Mouse (Mus musculus): ENCODE measurements around the gene Gpr62. TPM values are rescaled to one million over a fixed set of nuclear protein-coding genes. Genes with fewer than 3 reads are reported as not detected.
A peak's percentile ranks its signal among the peaks of the same experiment; 100 is the strongest.
"Not testable (repeated sequence)": the region's sequence is repeated elsewhere in the genome, so short reads cannot be mapped to it uniquely, and the experiment has no call there.

Gene Gpr62
- polyA plus RNA-seq, 1 experiment = 22.5 TPM

DNA sequence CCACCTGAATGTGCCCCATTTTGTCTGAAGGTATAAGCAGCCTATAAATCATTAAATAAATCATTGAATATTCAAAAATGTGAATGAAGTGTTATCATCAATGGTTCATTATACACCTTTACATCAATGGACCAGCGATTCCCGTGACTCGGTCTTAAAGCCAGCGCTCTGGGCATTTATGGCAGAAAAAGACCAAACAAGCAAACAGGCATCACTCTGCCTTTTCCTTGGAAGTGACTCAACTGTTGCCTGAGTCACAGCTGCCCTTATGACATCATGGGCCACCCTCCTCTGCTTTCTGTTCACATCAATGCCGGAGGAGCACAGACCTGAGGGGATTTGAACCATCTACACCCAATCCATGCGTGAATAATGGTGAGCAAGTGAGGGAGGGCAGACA, 33.9 kb upstream of the Gpr62 start, which contains the start of gene Iqcf1:
Iqcf1 (plus strand) TSS at position 301 of the 400 bp plus-strand sequence.
- H3K4me1 ChIP-seq (ENCODE audit: control insufficient read depth, insufficient read depth, low read length) = no peaks in the 10 kb centered on the region
- TF ChIP-seq CTCF (IDR thresholded peaks at IDR 0.05; ENCODE audit: control insufficient read depth, insufficient read depth, insufficient replicate concordance, low read depth, low read length) = no peak
- peak; percentile 37; the same call in 1 of the 2 replicates for TF ChIP-seq POLR2A (IDR thresholded peaks at IDR 0.05; ENCODE audit: control insufficient read depth, low read depth, low read length)
- peak within 1 kb of the TSS; percentile 83 for H3K4me3 ChIP-seq (ENCODE audit: control insufficient read depth, low read depth, low read length)

DNA sequence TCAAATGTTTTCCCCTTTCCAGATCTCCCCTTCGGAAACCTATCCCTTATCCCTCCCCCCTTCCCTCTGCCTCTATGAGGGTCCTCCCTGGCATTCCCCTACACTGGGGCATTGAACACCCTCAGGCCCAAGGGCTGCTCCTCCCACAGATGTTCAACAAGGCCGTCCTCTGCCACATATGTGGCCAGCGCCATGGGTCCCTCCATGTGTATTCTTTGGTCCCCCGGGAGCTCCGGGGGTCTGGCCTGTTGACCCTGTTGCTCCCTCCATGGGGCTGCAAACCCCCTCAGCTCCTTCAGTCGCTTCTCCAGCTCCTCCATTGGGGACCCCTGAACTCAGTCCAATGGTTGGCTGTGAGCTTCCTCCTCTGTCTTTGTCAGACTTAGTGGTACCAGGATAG, 21.9 kb upstream of the Gpr62 start:
- not testable (repeated sequence) for H3K4me1 ChIP-seq (ENCODE audit: control insufficient read depth, insufficient read depth, low read length); H3K27me3 ChIP-seq (ENCODE audit: control insufficient read depth, insufficient read depth, low read length); H3K36me3 ChIP-seq (ENCODE audit: control insufficient read depth, insufficient read depth, low read length); H3K4me3 ChIP-seq (ENCODE audit: control insufficient read depth, low read depth, low read length); H3K27ac ChIP-seq (ENCODE audit: control insufficient read depth, insufficient read depth, low read depth, low read length)

More for the DNA sequence above, 33.9 kb upstream of the Gpr62 start, which contains the start of gene Iqcf1:
- Histone ChIP-seq H3K27me3 (ENCODE audit: control insufficient read depth, insufficient read depth, low read length) (no peaks in the 10 kb centered on the region), H3K27ac (ENCODE audit: control insufficient read depth, insufficient read depth, low read depth, low read length) (no peak within 1 kb of the TSS), H3K36me3 (ENCODE audit: control insufficient read depth, insufficient read depth, low read length) (no peaks in the 10 kb centered on the region)

DNA sequence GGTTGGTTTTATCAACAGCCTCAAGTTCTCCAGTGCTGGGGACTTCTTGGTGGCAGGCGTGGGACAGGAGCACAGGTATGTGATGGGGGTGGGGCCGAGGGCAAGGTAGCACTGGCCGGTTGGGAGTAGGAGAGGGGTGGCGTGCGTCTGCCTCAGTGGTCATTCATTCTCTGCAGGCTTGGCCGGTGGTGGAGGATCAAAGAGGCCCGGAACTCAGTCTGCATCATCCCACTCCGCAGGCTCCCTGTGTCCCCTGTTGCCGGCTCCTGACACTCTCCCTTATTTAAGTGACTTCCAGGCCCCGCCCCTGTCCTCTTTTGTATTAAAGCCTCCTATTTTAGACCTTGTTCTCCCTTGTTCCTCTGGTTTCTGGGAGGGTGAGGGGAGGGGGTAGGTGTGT, 19.3 kb upstream of the Gpr62 start:
- TF ChIP-seq POLR2A (IDR thresholded peaks at IDR 0.05; ENCODE audit: control insufficient read depth, low read depth, low read length) (no peak), CTCF (IDR thresholded peaks at IDR 0.05; ENCODE audit: control insufficient read depth, insufficient read depth, insufficient replicate concordance, low read depth, low read length) (no peak)
- no peaks in the 10 kb centered on the region for H3K36me3 ChIP-seq (ENCODE audit: control insufficient read depth, insufficient read depth, low read length)
- H3K4me1 ChIP-seq (ENCODE audit: control insufficient read depth, insufficient read depth, low read length) = no peaks in the 10 kb centered on the region
- H3K27me3 ChIP-seq (ENCODE audit: control insufficient read depth, insufficient read depth, low read length) = no peaks in the 10 kb centered on the region
- H3K27ac ChIP-seq (ENCODE audit: control insufficient read depth, insufficient read depth, low read depth, low read length) = no peak overlapping the region
- H3K4me3 ChIP-seq (ENCODE audit: control insufficient read depth, low read depth, low read length) = no peak overlapping the region

DNA sequence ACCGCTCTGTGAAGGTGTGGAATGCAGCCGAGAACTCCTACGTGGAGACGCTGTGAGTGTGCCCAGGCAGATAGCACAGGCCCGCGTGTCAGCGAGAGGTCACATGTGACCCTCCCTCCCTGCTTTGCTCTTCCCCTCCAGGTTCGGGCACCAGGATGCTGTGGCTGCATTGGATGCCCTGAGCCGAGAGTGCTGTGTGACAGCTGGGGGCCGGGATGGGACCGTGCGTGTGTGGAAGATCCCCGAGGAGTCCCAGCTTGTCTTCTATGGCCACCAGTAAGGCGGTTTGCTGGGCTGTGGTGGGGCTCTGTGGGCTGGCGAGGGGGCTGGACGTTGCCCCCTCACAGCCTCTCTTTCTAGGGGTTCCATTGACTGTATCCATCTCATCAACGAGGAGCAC, 17.9 kb upstream of the Gpr62 start:
- no peak for TF ChIP-seq CTCF (IDR thresholded peaks at IDR 0.05; ENCODE audit: control insufficient read depth, insufficient read depth, insufficient replicate concordance, low read depth, low read length)
- TF ChIP-seq POLR2A (IDR thresholded peaks at IDR 0.05; ENCODE audit: control insufficient read depth, low read depth, low read length) = no peak
- H3K27me3 ChIP-seq (ENCODE audit: control insufficient read depth, insufficient read depth, low read length) = no peaks in the 10 kb centered on the region
- H3K4me3 ChIP-seq (ENCODE audit: control insufficient read depth, low read depth, low read length) = no peak overlapping the region
- H3K27ac ChIP-seq (ENCODE audit: control insufficient read depth, insufficient read depth, low read depth, low read length) = no peak overlapping the region
- no peaks in the 10 kb centered on the region for H3K36me3 ChIP-seq (ENCODE audit: control insufficient read depth, insufficient read depth, low read length)
- H3K4me1 ChIP-seq (ENCODE audit: control insufficient read depth, insufficient read depth, low read length) = no peaks in the 10 kb centered on the region

- TF ChIP-seq CTCF (IDR thresholded peaks at IDR 0.05; ENCODE audit: control insufficient read depth, insufficient read depth, insufficient replicate concordance, low read depth, low read length) (no peak), POLR2A (IDR thresholded peaks at IDR 0.05; ENCODE audit: control insufficient read depth, low read depth, low read length) (no peak)
- H3K4me3 ChIP-seq (ENCODE audit: control insufficient read depth, low read depth, low read length) = no peak overlapping the region
- H3K4me1 ChIP-seq (ENCODE audit: control insufficient read depth, insufficient read depth, low read length) = peaks cover 2% of the 10 kb centered on the region
- no peak overlapping the region for H3K27ac ChIP-seq (ENCODE audit: control insufficient read depth, insufficient read depth, low read depth, low read length)
- no peaks in the 10 kb centered on the region for H3K27me3 ChIP-seq (ENCODE audit: control insufficient read depth, insufficient read depth, low read length)
- no peaks in the 10 kb centered on the region for H3K36me3 ChIP-seq (ENCODE audit: control insufficient read depth, insufficient read depth, low read length)
Measured at GRCm38 (mm10) chr9:106483136-106483535, 17.4 kb upstream of the Gpr62 start.

DNA sequence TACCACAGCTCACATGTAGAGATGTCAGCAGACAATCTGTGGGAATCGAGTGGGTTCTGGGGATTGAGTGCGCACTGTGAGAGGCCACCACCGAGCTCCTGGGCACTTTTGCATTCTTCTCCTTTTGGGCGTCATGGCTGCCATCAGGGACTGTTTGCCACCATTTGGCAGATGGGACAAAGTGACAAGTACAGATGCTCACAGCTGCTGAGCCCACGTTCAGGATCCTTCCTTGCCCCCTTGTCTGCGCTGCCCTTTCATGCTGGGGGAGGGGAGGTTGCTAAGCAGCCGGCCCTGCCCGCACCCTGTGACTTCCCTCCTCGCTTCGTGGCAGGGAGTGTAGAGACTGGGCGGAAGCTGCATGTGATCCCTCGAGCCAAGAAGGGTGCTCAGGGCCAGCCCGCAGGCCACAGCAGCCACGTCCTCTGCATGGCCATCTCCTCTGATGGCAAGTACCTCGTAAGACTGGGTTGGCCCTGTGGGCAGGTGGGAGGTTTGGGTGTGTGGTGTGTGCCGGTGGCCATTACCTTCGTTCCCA, 16.9 kb upstream of the Gpr62 start:
- Histone ChIP-seq H3K27ac (ENCODE audit: control insufficient read depth, insufficient read depth, low read depth, low read length) (no peak overlapping the region), H3K4me1 (ENCODE audit: control insufficient read depth, insufficient read depth, low read length) (peaks cover 5% of the 10 kb centered on the region), H3K36me3 (ENCODE audit: control insufficient read depth, insufficient read depth, low read length) (no peaks in the 10 kb centered on the region), H3K27me3 (ENCODE audit: control insufficient read depth, insufficient read depth, low read length) (no peaks in the 10 kb centered on the region), H3K4me3 (ENCODE audit: control insufficient read depth, low read depth, low read length) (no peak overlapping the region)
- no peak for TF ChIP-seq CTCF (IDR thresholded peaks at IDR 0.05; ENCODE audit: control insufficient read depth, insufficient read depth, insufficient replicate concordance, low read depth, low read length)
- TF ChIP-seq POLR2A (IDR thresholded peaks at IDR 0.05; ENCODE audit: control insufficient read depth, low read depth, low read length) = no peak

- Histone ChIP-seq H3K27me3 (ENCODE audit: control insufficient read depth, insufficient read depth, low read length) (no peaks in the 10 kb centered on the region), H3K4me1 (ENCODE audit: control insufficient read depth, insufficient read depth, low read length) (peaks cover 6% of the 10 kb centered on the region), H3K36me3 (ENCODE audit: control insufficient read depth, insufficient read depth, low read length) (no peaks in the 10 kb centered on the region), H3K27ac (ENCODE audit: control insufficient read depth, insufficient read depth, low read depth, low read length) (no peak overlapping the region), H3K4me3 (ENCODE audit: control insufficient read depth, low read depth, low read length) (no peak overlapping the region)
- TF ChIP-seq POLR2A (IDR thresholded peaks at IDR 0.05; ENCODE audit: control insufficient read depth, low read depth, low read length) = no peak
- TF ChIP-seq CTCF (IDR thresholded peaks at IDR 0.05; ENCODE audit: control insufficient read depth, insufficient read depth, insufficient replicate concordance, low read depth, low read length) = no peak
Measured at GRCm38 (mm10) chr9:106481676-106482075, 15.9 kb upstream of the Gpr62 start.

GRCm38 (mm10) chr9:106481075-106481474, 15.3 kb upstream of the Gpr62 start:
- TF ChIP-seq POLR2A (IDR thresholded peaks at IDR 0.05; ENCODE audit: control insufficient read depth, low read depth, low read length) = no peak
- TF ChIP-seq CTCF (IDR thresholded peaks at IDR 0.05; ENCODE audit: control insufficient read depth, insufficient read depth, insufficient replicate concordance, low read depth, low read length) = no peak
- no peak overlapping the region for H3K27ac ChIP-seq (ENCODE audit: control insufficient read depth, insufficient read depth, low read depth, low read length)
- H3K27me3 ChIP-seq (ENCODE audit: control insufficient read depth, insufficient read depth, low read length) = no peaks in the 10 kb centered on the region
- peaks cover 11% of the 10 kb centered on the region for H3K4me1 ChIP-seq (ENCODE audit: control insufficient read depth, insufficient read depth, low read length)
- no peaks in the 10 kb centered on the region for H3K36me3 ChIP-seq (ENCODE audit: control insufficient read depth, insufficient read depth, low read length)
- no peak overlapping the region for H3K4me3 ChIP-seq (ENCODE audit: control insufficient read depth, low read depth, low read length)
